Mouse (Mus musculus): ENCODE results near the gene Cxadr. TPM values are rescaled to one million over a fixed set of nuclear protein-coding genes. Genes with fewer than 3 reads are reported as not detected.

Gene Cxadr
- polyA plus RNA-seq, 1 experiment from 2014 or later, result 51.4 TPM

- H3K9ac ChIP-seq (ENCODE audit: low read depth, low read length), result no peak overlapping the region
- H3K4me3 ChIP-seq (ENCODE audit: low read length), result no peak overlapping the region
- no peaks in the 10 kb centered on the region for H3K27me3 ChIP-seq (replicated peaks; ENCODE audit: control insufficient read depth, insufficient read depth, low read length)
- 75% methylated on average over 8 of the region's 8 CpGs for WGBS
- no peak overlapping the region for H3K4me2 ChIP-seq (ENCODE audit: low read depth, low read length)
- peaks cover 4% of the 10 kb centered on the region; the same call in 1 of the 2 replicates for H3K4me1 ChIP-seq (ENCODE audit: control insufficient read depth, insufficient read depth, low read length)
- no peak overlapping the region for H3K27ac ChIP-seq (ENCODE audit: low read length)
- no peaks in the 10 kb centered on the region for H3K9me3 ChIP-seq (ENCODE audit: control insufficient read depth, low read length)
- H3K36me3 ChIP-seq (ENCODE audit: control insufficient read depth, insufficient read depth, low read length), result no peaks in the 10 kb centered on the region
- ATAC-seq, result no peak
Measured at GRCm38 (mm10) chr16:78373743-78374142, 72.5 kb downstream of the Cxadr start.

- Histone ChIP-seq H3K4me3 (ENCODE audit: low read length) (peak overlapping the region; percentile 82), H3K4me2 (ENCODE audit: low read depth, low read length) (peak overlapping the region; percentile 67)
Measured at GRCm38 (mm10) chr16:78375222-78375621, 73.9 kb downstream of the Cxadr start.

DNA sequence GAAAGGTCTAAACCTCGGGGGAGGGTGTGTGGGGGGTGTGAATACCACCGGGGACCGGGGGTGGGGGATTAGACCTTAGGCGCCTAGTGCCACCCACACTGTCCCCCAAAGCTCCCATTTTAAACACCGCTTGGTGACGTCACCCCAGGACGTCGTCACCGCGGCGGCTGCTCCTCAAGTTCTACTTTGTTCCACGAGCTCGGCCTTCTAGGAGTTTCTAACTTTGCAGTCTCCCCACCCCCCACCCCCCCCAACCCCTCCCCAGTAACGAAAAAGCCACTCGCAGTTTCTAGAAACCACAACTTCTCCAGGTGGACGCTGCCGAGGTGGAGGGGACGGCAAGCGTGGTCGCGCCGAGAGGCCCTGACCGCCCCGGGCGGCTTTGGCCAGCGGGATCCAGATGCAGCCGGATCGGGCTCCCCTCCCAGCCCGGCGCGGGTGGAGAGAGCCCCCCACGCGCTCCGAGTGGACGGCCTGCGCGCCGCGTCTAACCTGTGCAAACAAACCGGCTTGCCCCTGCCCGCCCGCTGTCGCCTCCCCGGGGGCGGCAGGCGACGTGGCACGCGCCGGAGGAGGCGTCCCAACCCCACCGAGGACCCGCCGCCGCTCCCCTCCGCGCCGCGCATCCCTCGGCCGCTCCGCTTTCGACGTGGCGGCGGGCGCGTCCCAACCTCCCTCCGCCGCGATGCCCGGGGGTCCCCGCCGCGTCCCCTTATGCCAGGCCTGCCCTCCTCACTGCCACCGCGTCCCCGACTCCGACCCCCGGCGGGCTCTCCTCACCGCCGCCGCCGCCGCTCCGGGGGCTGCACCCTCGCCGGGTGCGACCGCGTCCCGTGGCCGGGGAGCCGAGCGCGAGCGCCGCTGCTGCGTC, 74.8 kb downstream of the Cxadr start:
- peak overlapping the region; percentile 92 for H3K9ac ChIP-seq (ENCODE audit: low read depth, low read length)
- ATAC-seq, result peak; percentile 65
- no peaks in the 10 kb centered on the region for H3K36me3 ChIP-seq (ENCODE audit: control insufficient read depth, insufficient read depth, low read length)
- H3K4me1 ChIP-seq (ENCODE audit: control insufficient read depth, insufficient read depth, low read length), result peaks cover 4% of the 10 kb centered on the region; the same call in 1 of the 2 replicates
- peak overlapping the region; percentile 49 for H3K27ac ChIP-seq (ENCODE audit: low read length)
- peak overlapping the region; percentile 82 for H3K4me3 ChIP-seq (ENCODE audit: low read length)
- H3K9me3 ChIP-seq (ENCODE audit: control insufficient read depth, low read length), result no peaks in the 10 kb centered on the region
- H3K27me3 ChIP-seq (replicated peaks; ENCODE audit: control insufficient read depth, insufficient read depth, low read length), result no peaks in the 10 kb centered on the region
- under 1% methylated on average over 79 of the region's 100 CpGs for whole genome bisulfite sequencing
- H3K4me2 ChIP-seq (ENCODE audit: low read depth, low read length), result peak overlapping the region; percentile 67

More at GRCm38 (mm10) chr16:78375222-78375621, 73.9 kb downstream of the Cxadr start:
- no peaks in the 10 kb centered on the region for H3K9me3 ChIP-seq (ENCODE audit: control insufficient read depth, low read length)
- H3K9ac ChIP-seq (ENCODE audit: low read depth, low read length), result no peak overlapping the region
- H3K4me1 ChIP-seq (ENCODE audit: control insufficient read depth, insufficient read depth, low read length), result peaks cover 4% of the 10 kb centered on the region; the same call in 1 of the 2 replicates
- H3K27me3 ChIP-seq (replicated peaks; ENCODE audit: control insufficient read depth, insufficient read depth, low read length), result no peaks in the 10 kb centered on the region
- H3K27ac ChIP-seq (ENCODE audit: low read length), result no peak overlapping the region
- H3K36me3 ChIP-seq (ENCODE audit: control insufficient read depth, insufficient read depth, low read length), result no peaks in the 10 kb centered on the region
- WGBS, result 42% methylated on average over 10 of the region's 10 CpGs
- no peak for ATAC-seq

DNA sequence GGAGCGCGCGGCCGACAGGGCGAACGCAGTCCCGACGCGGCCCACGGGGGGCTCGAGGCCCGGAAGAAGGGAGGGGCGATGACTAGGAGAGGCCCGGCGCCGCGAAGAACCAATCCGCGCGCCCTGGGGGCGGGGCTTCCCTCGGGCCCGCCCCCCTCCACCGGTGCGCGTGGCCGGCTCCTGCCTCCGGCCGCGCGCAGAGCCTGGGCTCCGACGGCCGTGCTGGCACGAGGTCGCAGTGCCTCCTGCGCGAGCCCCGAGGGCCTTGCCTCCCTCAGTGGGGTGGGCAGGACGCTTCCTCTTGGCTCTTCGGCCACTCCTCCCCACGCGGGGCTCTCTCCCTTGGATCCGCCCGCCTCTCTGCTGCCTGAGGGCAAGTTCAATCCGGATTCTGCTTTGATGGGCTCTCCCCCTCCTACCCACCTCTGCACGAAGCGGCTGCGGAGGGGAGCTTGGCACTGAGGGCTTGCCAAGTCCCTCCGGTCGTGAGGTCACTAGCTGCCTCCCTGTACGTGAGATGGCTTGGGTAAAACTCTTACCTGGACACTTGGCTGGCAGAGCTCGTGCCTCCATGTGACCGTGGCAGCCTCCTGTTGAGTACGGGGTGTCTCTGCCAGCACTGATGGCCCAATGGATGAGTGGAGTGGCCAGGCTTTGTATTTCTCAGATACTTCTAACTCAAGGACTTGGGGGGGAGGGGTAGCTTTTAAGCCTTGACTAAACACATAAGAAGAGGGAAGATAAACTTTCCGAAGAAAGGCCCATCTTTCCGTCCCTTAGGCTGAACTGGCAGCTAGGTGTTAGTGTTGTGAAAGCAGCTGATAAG, 75.7 kb downstream of the Cxadr start, which contains the start of gene Btg3:
TSS of gene Btg3 (minus strand) at position 448 of the 826 bp plus-strand sequence.
- Histone ChIP-seq H3K27ac (ENCODE audit: low read length) (peak within 1 kb of the TSS; percentile 49), H3K9me3 (ENCODE audit: control insufficient read depth, low read length) (no peaks in the 10 kb centered on the region), H3K36me3 (ENCODE audit: control insufficient read depth, insufficient read depth, low read length) (no peaks in the 10 kb centered on the region), H3K4me2 (ENCODE audit: low read depth, low read length) (peak within 1 kb of the TSS; percentile 67), H3K4me1 (ENCODE audit: control insufficient read depth, insufficient read depth, low read length) (peaks cover 4% of the 10 kb centered on the region; the same call in 1 of the 2 replicates), H3K4me3 (ENCODE audit: low read length) (peak within 1 kb of the TSS; percentile 82), H3K9ac (ENCODE audit: low read depth, low read length) (peak within 1 kb of the TSS; percentile 92), H3K27me3 (replicated peaks; ENCODE audit: control insufficient read depth, insufficient read depth, low read length) (no peaks in the 10 kb centered on the region)
- ATAC-seq, result peak; percentile 98
- WGBS, result 3% methylated on average over 34 of the region's 57 CpGs

DNA sequence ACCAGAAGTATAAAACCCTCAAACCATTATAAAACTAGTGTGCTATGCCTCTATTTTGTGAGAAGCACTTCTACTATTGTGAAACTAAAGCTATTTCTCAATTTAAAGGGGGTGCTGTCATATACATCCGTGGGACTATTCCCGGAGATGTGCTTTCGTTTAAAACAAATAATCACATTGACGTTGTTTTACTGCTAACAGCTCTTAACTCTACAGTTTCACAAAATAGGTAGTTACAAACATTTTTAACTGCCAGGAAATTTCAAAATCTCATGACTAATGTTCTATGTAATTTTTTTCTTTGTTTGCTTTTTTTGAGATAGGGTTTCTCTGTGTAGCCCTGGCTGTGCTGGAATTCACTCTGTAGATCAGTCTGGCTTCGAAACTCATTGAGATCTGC, 77.2 kb downstream of the Cxadr start:
- ATAC-seq, result no peak
- 73% methylated on average over 5 of the region's 5 CpGs for WGBS
- Histone ChIP-seq H3K4me1 (ENCODE audit: control insufficient read depth, insufficient read depth, low read length) (peaks cover 4% of the 10 kb centered on the region; the same call in 1 of the 2 replicates), H3K27me3 (replicated peaks; ENCODE audit: control insufficient read depth, insufficient read depth, low read length) (no peaks in the 10 kb centered on the region), H3K9ac (ENCODE audit: low read depth, low read length) (no peak overlapping the region), H3K27ac (ENCODE audit: low read length) (no peak overlapping the region), H3K4me3 (ENCODE audit: low read length) (no peak overlapping the region), H3K4me2 (ENCODE audit: low read depth, low read length) (no peak overlapping the region), H3K9me3 (ENCODE audit: control insufficient read depth, low read length) (no peaks in the 10 kb centered on the region), H3K36me3 (ENCODE audit: control insufficient read depth, insufficient read depth, low read length) (no peaks in the 10 kb centered on the region)

DNA sequence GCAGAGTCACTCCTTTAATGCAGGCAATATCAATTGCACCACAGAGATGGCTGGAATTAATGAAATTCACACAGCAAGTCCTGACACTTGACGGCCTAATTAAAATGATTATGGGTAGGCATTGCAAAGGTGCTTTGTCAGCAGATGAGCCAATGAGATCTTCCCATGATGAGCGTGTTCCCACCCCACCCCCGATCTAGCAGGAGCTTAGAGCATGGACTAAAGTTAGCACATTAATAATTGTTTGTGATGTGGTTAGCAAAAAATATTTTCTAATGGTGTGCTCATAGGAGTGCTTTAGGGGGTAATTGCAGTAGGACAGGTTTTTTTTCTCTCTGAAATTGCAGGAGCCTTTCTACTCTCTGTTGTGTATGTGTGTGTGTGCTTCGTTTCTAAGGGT, 87.8 kb downstream of the Cxadr start:
- no peak for ATAC-seq
- no peaks in the 10 kb centered on the region for H3K36me3 ChIP-seq (ENCODE audit: control insufficient read depth, insufficient read depth, low read length)
- H3K27me3 ChIP-seq (replicated peaks; ENCODE audit: control insufficient read depth, insufficient read depth, low read length), result no peaks in the 10 kb centered on the region
- H3K4me1 ChIP-seq (ENCODE audit: control insufficient read depth, insufficient read depth, low read length), result no peaks in the 10 kb centered on the region
- WGBS, result 82% methylated on average over 4 of the region's 4 CpGs
- H3K4me3 ChIP-seq (ENCODE audit: low read length), result no peak overlapping the region
- no peak overlapping the region for H3K9ac ChIP-seq (ENCODE audit: low read depth, low read length)
- H3K4me2 ChIP-seq (ENCODE audit: low read depth, low read length), result no peak overlapping the region
- no peaks in the 10 kb centered on the region for H3K9me3 ChIP-seq (ENCODE audit: control insufficient read depth, low read length)
- H3K27ac ChIP-seq (ENCODE audit: low read length), result no peak overlapping the region

DNA sequence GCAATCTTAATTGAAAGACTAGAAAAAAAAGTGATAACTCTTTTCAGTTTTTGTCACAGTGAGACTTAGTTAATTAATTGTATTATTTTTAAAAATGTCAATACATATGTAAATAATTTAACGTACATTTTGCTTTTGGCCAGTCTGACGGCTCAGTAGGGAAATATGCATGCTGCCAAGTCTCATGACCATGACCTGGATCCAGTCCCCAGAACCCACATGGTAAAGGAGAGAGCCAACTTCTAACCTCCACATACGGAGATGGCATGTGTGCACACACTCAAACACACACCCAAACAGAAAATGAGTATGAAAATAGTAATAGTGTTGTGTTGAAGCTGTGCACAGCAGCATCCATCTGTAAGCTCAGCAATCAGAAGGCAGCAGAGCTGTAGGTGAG, 88.7 kb downstream of the Cxadr start:
- WGBS, result 84% methylated on average over 3 of the region's 3 CpGs
- Histone ChIP-seq H3K4me3 (ENCODE audit: low read length) (no peak overlapping the region), H3K36me3 (ENCODE audit: control insufficient read depth, insufficient read depth, low read length) (no peaks in the 10 kb centered on the region), H3K9me3 (ENCODE audit: control insufficient read depth, low read length) (no peaks in the 10 kb centered on the region), H3K4me2 (ENCODE audit: low read depth, low read length) (no peak overlapping the region), H3K27me3 (replicated peaks; ENCODE audit: control insufficient read depth, insufficient read depth, low read length) (no peaks in the 10 kb centered on the region), H3K27ac (ENCODE audit: low read length) (no peak overlapping the region), H3K9ac (ENCODE audit: low read depth, low read length) (no peak overlapping the region), H3K4me1 (ENCODE audit: control insufficient read depth, insufficient read depth, low read length) (no peaks in the 10 kb centered on the region)
- no peak for ATAC-seq

GRCm38 (mm10) chr16:78391354-78391753, 90.1 kb downstream of the Cxadr start:
- no peaks in the 10 kb centered on the region for H3K4me1 ChIP-seq (ENCODE audit: control insufficient read depth, insufficient read depth, low read length)
- WGBS, result 69% methylated on average over 2 of the region's 2 CpGs
- H3K4me2 ChIP-seq (ENCODE audit: low read depth, low read length), result no peak overlapping the region
- no peaks in the 10 kb centered on the region for H3K9me3 ChIP-seq (ENCODE audit: control insufficient read depth, low read length)
- H3K9ac ChIP-seq (ENCODE audit: low read depth, low read length), result no peak overlapping the region
- no peaks in the 10 kb centered on the region for H3K27me3 ChIP-seq (replicated peaks; ENCODE audit: control insufficient read depth, insufficient read depth, low read length)
- H3K36me3 ChIP-seq (ENCODE audit: control insufficient read depth, insufficient read depth, low read length), result no peaks in the 10 kb centered on the region
- H3K4me3 ChIP-seq (ENCODE audit: low read length), result no peak overlapping the region
- H3K27ac ChIP-seq (ENCODE audit: low read length), result no peak overlapping the region
- no peak for ATAC-seq

GRCm38 (mm10) chr16:78398734-78399133, 97.4 kb downstream of the Cxadr start:
- Histone ChIP-seq H3K9ac (ENCODE audit: low read depth, low read length) (no peak overlapping the region), H3K27me3 (replicated peaks; ENCODE audit: control insufficient read depth, insufficient read depth, low read length) (no peaks in the 10 kb centered on the region), H3K4me3 (ENCODE audit: low read length) (no peak overlapping the region), H3K27ac (ENCODE audit: low read length) (no peak overlapping the region), H3K4me1 (ENCODE audit: control insufficient read depth, insufficient read depth, low read length) (no peaks in the 10 kb centered on the region), H3K36me3 (ENCODE audit: control insufficient read depth, insufficient read depth, low read length) (no peaks in the 10 kb centered on the region), H3K9me3 (ENCODE audit: control insufficient read depth, low read length) (no peaks in the 10 kb centered on the region), H3K4me2 (ENCODE audit: low read depth, low read length) (no peak overlapping the region)
- WGBS, result 87% methylated on average over 6 of the region's 6 CpGs
- ATAC-seq, result no peak

All from intestine, embryonic 16.5 days (tissue).